Mouse (Mus musculus) embryonic facial prominence, embryonic 14.5 days (tissue): ENCODE measurements around the gene Cphx1. TPM values are rescaled to one million over a fixed set of nuclear protein-coding genes. Genes with fewer than 3 reads are reported as not detected.
A peak's percentile ranks its signal among the peaks of the same experiment; 100 is the strongest.
"Not testable (repeated sequence)": the region's sequence is repeated elsewhere in the genome, so short reads cannot be mapped to it uniquely, and the experiment has no call there.

Source experiments
- ATAC-seq: fragments of 200-750 bp; cut with Nextera tagmentation; 2 replicates; pipeline ENCODE4 v1.8.0; 2017; ENCODE audit warnings: low read depth, moderate number of reproducible peaks, moderate TSS enrichment
- DNase-seq: peaks from one replicate; pipeline ENCODE4 v3.0.0-alpha.2; 2015; ENCODE audit warnings: low spot score
- H3K27ac ChIP-seq: fragments of 300-500 bp; sonication (generic); replicated peaks from 2 replicates; pipeline ENCODE4 v1.5.1; 2014; ENCODE audit warnings: low read depth, mild to moderate bottlenecking, low read length, moderate library complexity
- H3K27me3 ChIP-seq: fragments of 300-500 bp; sonication (generic); replicated peaks from 2 replicates; pipeline ENCODE4 v1.6.1; 2014; ENCODE audit warnings: low read length; ENCODE audit not compliant: control insufficient read depth, insufficient read depth
- H3K36me3 ChIP-seq: fragments of 300-500 bp; sonication (generic); 2 replicates; pipeline ENCODE4 v1.6.1; 2014; ENCODE audit warnings: low read length, mixed read lengths; ENCODE audit not compliant: control insufficient read depth, insufficient read depth
- H3K4me1 ChIP-seq: fragments of 300-500 bp; sonication (generic); 2 replicates; pipeline ENCODE4 v1.6.1; 2014; ENCODE audit warnings: antibody characterized with exemption, low read length; ENCODE audit not compliant: control insufficient read depth, insufficient read depth
- H3K4me2 ChIP-seq: fragments of 300-500 bp; sonication (generic); 2 replicates; pipeline ENCODE4 v1.6.1; 2014; ENCODE audit warnings: low read depth, mild to moderate bottlenecking, low read length, moderate library complexity, mixed read lengths
- H3K4me3 ChIP-seq: fragments of 300-500 bp; sonication (generic); 2 replicates; pipeline ENCODE4 v1.5.1; 2014; ENCODE audit warnings: low read depth, mild to moderate bottlenecking, low read length
- H3K9ac ChIP-seq: fragments of 300-500 bp; sonication (generic); 2 replicates; pipeline ENCODE4 v1.6.1; 2014; ENCODE audit warnings: low read depth, mild to moderate bottlenecking, low read length, moderate library complexity, mixed read lengths
- H3K9me3 ChIP-seq: fragments of 300-500 bp; sonication (generic); 2 replicates; pipeline ENCODE4 v1.6.1; 2016; ENCODE audit warnings: low read length; ENCODE audit not compliant: control insufficient read depth
- WGBS: fragments of 180-500 bp; shearing (Covaris S2); extraction: QIAGEN DNeasy Blood & Tissue Kit; methylation state at CpG from one replicate; pipeline ENCODE4 v1.1.7; 2014; 5-methylcytosine and 5-hydroxymethylcytosine counted together
- polyA plus RNA-seq: library from polyadenylated mRNA; unstranded; fragments of >200 nt; fragmentation: Nextera tagmentation; extraction: Ambion mirVana; gene quantifications from 2 replicates; pipeline ENCODE4 v1.2.1, GENCODE M21; 2014

The Cphx1 gene
- not detected in 2 replicates for polyA plus RNA-seq

GRCm38 (mm10) chr14:25938004-25938403 is at the start of gene Cphx1:
Gene Cphx1 (plus strand): TSS chr14:25938304.
- WGBS: no CpG with 5 or more reads among the region's 8 CpGs
- not testable (repeated sequence) for H3K4me2 ChIP-seq, H3K4me1 ChIP-seq, H3K27ac ChIP-seq, H3K9me3 ChIP-seq, DNase-seq, H3K4me3 ChIP-seq, H3K36me3 ChIP-seq, H3K27me3 ChIP-seq, ATAC-seq, H3K9ac ChIP-seq

- ATAC-seq: peak; percentile 87
- H3K9me3 ChIP-seq, H3K36me3 ChIP-seq, H3K27me3 ChIP-seq, H3K9ac ChIP-seq, H3K27ac ChIP-seq, H3K4me1 ChIP-seq, H3K4me3 ChIP-seq, DNase-seq, H3K4me2 ChIP-seq: not testable (repeated sequence)
- WGBS: no CpG with 5 or more reads among the region's 3 CpGs
These were observed 43.5 kb upstream of the Cphx1 start for GRCm38 (mm10) chr14:25894566-25894965.

GRCm38 (mm10) chr14:25895686-25896085 is 42.4 kb upstream of the Cphx1 start:
- not testable (repeated sequence) for DNase-seq, H3K4me1 ChIP-seq, H3K9ac ChIP-seq, H3K4me2 ChIP-seq, H3K9me3 ChIP-seq, H3K36me3 ChIP-seq, H3K27ac ChIP-seq, H3K4me3 ChIP-seq, H3K27me3 ChIP-seq
- ATAC-seq: 0 out of 2 replicates have a peak, but pooled peaks have one; percentile 47
- WGBS: no CpG with 5 or more reads among the region's 7 CpGs

GRCm38 (mm10) chr14:25903000-25903399 is 35.1 kb upstream of the Cphx1 start, which contains the start of gene Plac9a:
Gene Plac9a (minus strand): TSS chr14:25903100.
- not testable (repeated sequence) for DNase-seq, H3K27ac ChIP-seq, H3K27me3 ChIP-seq, H3K4me2 ChIP-seq, H3K9me3 ChIP-seq, H3K36me3 ChIP-seq, H3K9ac ChIP-seq, H3K4me3 ChIP-seq, ATAC-seq, H3K4me1 ChIP-seq
- WGBS: no CpG with 5 or more reads among the region's 10 CpGs

GRCm38 (mm10) chr14:25905243-25905642 is 32.9 kb upstream of the Cphx1 start:
- not testable (repeated sequence) for H3K4me1 ChIP-seq, H3K9ac ChIP-seq, H3K36me3 ChIP-seq, DNase-seq, H3K27ac ChIP-seq, H3K27me3 ChIP-seq, H3K4me2 ChIP-seq, H3K4me3 ChIP-seq, H3K9me3 ChIP-seq
- no CpG with 5 or more reads among the region's 5 CpGs for WGBS
- peak; percentile 72; the same call in 1 of the 2 replicates for ATAC-seq

GRCm38 (mm10) chr14:25907272-25907671 is 30.8 kb upstream of the Cphx1 start:
- DNase-seq, H3K4me3 ChIP-seq, H3K4me1 ChIP-seq, H3K27ac ChIP-seq, H3K36me3 ChIP-seq, H3K27me3 ChIP-seq, H3K9me3 ChIP-seq, ATAC-seq, H3K9ac ChIP-seq, H3K4me2 ChIP-seq: not testable (repeated sequence)
- WGBS: no CpG with 5 or more reads among the region's 9 CpGs

GRCm38 (mm10) chr14:25908976-25909375 is 29.1 kb upstream of the Cphx1 start:
- H3K9me3 ChIP-seq, H3K9ac ChIP-seq, DNase-seq, ATAC-seq, H3K4me3 ChIP-seq, H3K36me3 ChIP-seq, H3K4me2 ChIP-seq, H3K4me1 ChIP-seq, H3K27ac ChIP-seq, H3K27me3 ChIP-seq: not testable (repeated sequence)
- no CpG with 5 or more reads among the region's 8 CpGs for WGBS

- not testable (repeated sequence) for ATAC-seq, DNase-seq, H3K4me3 ChIP-seq, H3K9me3 ChIP-seq, H3K36me3 ChIP-seq, H3K4me1 ChIP-seq, H3K27me3 ChIP-seq, H3K27ac ChIP-seq, H3K4me2 ChIP-seq, H3K9ac ChIP-seq
- no CpG with 5 or more reads among the region's 5 CpGs for WGBS
These were observed 19.5 kb upstream of the Cphx1 start for GRCm38 (mm10) chr14:25918427-25919170.
